Mouse (Mus musculus) frontal cortex, postnatal 10 days (tissue): ENCODE measurements around the gene Smad1.
"Not testable (repeated sequence)": the region's sequence is repeated elsewhere in the genome, so short reads cannot be mapped to it uniquely, and the experiment has no call there.

Source experiments
- DNase-seq, 2 experiments: peaks; one replicate each; pipeline ENCODE4 v3.0.0; 2022; ENCODE audit warnings: low spot score in 2 of 2, mixed read lengths in 1 of 2

The Smad1 gene

DNA sequence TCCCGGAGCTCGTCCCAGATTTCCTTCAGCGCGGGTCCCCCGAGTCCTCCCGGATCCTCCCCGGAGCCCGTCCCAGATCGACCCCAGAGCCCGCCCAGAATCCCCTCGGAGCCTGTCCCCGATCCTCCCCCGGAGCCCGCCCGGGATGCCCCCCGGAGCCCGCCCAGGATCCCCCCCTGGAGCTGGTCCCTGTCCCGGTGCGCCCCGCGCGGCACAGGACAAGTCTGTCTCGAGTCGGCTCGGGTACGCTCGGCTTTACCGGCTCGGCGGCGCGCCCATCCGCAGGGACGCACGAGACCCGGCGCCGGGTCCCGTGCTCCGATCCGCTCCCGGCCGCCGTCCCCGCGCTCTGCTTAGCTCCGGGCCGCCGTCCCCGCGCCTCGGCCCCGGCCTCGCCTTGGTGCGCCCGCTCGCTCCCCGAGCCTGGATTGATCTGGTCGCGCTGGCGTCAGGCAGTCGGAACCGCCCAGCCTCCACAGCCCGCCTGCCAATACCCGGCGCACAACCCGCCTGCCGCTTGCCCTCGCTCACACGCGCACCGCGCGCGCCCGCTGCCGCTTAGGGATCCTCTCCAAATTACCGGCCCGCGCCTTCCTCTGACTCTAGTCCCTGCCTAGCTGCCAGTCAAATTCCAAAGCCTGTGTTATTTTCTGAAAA lies at the start of gene Smad1:
TSS of gene Smad1 (minus strand) at position 525 of the 657 bp plus-strand sequence.
- peak; percentile 86 to 95 for DNase-seq

DNA sequence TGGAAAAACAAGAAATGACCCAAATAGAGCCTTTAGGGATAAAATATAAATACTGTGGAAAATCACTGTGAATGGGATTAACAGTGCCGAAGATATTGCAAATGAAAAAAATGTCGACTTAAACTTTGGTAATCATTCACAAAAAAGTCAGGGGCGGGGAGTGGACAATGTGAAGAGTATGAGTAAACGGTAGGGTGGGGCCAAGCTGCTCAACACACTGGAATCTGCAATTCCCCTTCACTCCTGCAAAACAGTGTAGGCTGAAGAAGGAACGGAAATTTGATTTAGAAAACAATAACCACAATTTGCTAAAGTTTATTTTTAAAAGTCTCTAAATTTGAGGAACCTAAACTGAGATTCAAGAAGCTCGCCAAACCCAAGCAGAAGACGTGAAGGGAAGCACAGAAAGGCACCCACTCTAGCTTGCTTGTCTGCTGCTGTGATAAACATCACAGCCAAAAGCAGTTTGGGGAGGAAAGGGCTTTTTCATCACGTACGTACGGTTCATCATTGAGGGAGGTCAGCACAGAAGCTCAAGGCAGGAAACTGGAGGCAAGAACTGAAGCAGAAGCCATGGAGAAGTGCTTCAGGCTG lies 48.0 kb upstream of the Smad1 start:
- DNase-seq: no peak

DNA sequence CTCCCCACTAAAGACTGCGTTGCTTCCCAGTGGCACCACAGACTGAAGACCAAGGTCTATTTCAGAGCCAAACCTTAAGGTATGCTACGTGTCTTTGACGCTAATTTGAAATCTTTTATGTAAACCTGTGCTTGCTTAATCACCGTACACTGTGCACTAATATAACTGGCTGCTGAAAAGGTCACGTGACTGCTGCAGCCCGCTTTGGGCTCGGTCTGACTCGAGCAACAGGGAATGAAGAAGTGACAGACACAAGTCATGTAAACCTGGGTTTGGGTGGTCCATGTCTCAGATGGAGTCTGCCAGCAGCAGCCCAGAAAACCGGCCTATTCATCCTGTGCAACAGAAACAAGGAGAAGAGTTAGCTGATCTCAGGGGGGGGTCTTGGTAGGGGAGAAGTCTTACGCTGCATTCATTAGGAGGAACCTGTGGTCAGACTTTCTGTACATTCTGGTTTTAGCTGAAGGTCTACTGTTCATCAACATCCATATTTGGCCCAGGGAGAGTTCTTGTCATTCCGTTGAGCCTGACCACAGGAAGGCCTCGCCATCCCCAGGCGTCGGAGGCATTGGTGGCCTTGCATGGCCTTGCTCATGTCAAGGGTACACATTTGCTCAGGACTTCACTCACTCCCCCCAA lies 44.3 kb upstream of the Smad1 start:
- no peak for DNase-seq

DNA sequence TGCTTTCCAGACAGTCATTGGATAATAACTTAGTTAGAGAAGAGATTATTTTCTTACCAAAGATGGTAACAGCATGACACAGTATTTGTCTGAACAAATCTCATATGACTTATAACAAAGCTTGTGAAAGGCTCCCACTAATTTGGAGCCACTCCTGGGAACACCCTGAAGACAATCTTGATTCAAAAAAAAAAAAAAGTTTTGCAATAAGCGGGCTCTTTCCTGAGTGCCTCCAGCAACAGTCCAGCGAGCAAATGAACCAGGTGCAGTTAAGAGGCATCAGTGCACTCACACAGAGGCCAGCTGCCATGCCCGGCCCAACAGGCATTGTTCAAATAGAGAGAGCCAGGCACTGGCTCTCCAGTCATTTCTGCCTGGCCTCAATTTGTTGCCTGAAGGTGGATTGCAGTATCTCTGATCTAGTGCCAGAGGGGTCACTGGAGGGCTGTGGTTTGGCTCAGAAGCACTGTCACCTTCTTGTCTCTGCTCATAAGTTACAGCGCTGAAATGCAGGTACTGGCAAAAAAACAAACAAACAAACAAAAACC lies 34.7 kb upstream of the Smad1 start:
- DNase-seq: no peak

DNA sequence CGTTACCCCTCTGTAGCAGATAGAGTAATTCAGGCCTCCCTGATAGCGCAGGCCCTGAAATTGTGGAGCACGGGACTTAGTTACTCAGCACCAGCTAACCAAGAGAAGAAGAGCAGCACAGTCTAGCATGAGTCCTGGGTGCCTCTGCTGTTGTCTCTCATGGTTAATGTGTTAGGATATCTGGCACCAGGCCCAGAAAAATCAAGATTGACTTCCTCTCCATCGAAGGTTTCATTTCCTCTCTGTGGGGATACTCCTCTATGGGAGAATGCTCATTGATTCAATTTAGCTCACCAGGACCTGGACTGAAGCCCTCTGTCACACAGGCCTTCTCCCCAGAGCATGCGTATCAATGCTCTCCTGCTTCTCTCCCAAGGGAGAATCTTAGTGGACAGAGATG lies 15.6 kb upstream of the Smad1 start:
- no peak for DNase-seq

DNA sequence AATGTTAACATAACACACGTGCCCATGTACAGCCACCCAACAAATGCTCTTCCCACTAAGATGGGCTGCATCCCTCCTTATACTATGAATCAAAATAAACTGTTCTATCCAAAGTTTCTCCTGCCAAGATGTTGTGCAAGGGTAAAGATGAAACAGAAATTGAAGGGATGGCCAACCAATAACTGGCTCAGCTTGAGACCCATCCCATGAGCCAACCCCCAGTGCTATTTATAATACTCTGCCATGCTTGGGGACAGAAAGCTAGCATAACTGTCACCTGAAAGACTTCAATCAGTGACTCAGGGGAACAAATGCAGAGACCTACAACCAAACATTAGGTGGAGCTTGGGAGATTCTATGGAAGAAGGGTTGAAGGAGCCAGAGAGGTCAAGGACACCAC lies 11.2 kb upstream of the Smad1 start:
- no peak for DNase-seq

DNA sequence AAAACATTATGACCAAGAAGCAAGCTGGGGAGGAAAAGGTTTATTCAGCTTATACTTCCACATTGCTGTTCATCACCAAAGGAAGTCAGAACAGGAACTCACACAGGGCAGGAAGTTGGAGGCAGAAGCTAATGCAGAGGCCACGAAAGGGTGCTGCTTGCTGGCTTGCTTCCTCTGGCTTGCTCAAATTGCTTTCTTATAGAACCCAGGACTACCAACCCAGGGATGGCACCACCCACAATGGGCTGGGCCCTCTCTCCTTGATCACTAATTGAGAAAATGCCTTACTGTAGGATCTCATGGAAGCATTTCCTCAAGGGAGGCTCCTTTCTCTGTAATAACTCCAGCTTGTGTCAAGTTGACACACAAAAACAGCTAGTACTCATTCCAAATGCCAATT lies 8.0 kb upstream of the Smad1 start:
- not testable (repeated sequence) for DNase-seq

DNA sequence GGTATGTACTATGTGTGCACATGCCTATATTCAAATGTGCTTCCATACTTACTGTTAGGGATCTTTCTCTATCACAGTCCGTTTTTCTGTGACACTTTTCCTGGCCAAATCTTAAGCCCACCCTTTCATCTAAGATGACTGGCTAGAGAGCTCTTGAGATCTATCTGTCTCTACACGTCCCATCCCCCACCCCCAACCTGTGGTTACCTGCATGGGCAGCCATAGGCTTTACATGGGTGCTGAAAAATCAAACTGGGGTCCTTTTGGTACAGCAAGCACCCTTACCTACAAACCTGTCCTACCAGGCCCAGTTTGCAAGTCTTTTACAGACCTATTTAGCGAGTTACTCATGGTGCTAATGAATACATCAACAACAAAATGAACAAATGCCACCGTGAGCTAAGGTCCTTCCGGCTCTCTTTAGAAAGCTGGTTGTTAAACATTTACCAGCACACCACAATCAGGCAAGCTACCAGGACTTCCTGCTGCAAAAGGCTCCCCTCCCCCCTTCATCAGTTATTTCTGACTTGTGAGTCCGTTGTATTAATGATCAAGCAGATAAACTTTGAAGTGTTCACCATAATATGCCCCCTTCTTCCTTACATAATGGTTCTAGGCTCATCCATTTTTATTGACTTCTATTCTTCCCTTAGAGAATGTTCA lies 5.7 kb upstream of the Smad1 start:
- no peak for DNase-seq

DNA sequence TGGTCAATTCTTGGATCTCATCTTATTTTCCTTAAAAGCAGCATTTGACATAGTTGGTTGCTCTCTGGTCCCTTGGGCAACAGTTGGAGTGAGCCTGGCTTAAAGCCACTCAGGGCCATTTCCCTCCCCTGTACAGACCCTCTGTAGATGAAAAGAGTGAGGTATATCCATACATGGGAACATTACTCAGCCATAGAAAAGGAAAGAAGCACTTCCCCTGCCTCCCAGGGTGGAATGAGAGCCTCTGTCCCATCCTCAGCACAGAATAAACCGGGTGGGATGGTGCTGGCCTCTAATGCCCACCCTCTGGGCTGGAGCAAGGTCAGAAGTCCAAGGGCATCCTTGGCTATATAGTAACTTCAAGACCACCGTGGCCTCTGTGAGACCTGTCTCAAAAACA lies 1.4 kb upstream of the Smad1 start:
- no peak for DNase-seq

DNA sequence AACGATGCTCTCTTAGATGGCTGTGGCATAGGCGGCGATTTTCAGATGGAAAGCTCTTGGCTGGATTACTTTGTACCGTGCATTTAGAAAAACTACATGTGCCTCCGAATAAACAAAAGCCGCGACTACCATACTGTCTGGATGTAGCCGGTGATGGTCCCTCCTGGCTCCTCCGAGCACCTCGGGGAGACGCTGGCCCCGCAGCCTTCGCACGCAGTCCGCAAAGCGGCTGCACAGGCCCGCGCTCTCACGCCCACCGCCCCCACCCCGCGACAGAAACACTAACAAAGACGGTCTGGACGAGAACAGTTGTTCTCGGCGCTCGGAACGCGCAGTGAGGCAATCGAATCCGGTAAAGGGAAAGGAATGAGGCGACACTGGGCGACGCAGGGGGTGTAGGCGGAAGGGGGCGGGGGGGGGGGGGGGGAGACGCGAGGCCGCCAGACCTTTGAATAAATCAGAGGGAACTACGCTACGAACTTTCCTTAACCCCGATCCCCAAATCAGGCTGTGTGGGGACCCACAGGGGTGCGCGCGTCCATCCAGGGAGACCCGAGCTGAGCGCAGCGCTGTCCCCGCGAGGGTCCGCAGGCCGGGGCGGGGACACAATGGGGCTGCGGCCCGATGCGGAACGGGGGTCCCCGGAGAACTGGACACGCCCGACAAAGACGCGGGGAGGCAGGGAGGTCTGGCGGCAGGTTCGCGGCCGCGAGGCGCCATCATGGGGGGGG lies 902 bp downstream of the Smad1 start:
- peak in 1 of 2 experiments; percentile 30 for DNase-seq

DNA sequence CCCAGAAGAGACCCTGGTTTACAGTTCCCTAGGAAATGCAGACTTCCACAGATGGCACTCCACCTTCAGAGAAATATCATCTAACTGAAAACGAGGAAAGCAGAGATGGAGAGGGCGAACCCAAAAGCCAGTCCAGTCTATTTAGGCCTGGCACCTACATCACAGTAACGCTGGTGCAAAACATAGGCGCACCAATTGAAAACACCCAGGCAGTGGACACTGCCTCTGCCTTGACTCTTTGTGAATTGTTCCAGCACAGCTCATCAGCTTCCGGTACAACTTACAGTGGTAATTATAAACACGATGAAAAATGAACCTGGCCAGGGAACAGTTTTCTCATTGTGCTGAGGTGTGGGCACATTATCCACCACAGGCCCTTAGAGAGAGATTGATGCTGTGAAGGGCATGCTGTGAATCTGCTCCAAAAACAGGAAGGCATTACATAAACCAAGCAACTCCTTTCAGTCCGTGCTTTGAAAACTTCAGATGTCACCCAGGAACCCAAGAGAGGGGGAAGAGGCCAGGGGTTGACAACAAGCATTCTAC lies 1.5 kb downstream of the Smad1 start:
- DNase-seq: no peak

DNA sequence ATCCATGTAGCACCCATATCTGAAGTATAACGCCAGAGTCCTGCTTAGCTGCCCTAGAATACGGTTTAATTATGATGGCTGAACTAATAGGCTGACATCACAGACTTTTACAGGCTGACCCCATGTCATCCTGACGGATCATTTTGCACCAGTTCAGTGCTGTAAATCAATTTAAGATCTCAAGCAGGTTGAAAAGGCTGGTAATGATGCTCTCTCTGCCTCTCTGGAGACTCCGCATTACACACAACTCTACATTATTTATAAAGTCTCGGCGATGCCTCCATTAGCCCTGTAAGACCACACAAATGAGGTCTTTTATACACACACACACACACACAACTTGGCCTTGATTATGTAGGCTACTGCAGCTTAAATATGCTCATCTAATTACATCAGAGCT lies 2.4 kb downstream of the Smad1 start:
- DNase-seq: no peak

DNA sequence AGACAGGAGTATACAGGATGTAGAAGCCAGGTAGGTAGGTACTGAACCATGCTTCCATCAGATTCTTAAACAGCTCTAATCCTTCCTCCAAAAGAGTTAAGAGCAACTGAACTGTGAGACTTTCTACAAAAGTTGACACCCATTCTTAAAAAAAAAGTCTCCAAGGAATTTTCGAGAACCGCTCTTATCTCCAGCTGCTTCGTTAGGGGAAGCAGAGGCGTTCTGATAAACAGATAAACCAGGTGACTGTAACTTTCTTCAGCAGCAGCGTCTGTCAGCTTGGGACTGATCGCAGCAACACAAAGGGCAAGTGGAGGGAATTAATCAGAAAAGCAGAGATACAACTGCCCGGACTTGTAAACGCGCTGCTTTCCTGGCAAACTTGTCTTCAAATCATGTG lies 5.3 kb downstream of the Smad1 start:
- DNase-seq: no peak

DNA sequence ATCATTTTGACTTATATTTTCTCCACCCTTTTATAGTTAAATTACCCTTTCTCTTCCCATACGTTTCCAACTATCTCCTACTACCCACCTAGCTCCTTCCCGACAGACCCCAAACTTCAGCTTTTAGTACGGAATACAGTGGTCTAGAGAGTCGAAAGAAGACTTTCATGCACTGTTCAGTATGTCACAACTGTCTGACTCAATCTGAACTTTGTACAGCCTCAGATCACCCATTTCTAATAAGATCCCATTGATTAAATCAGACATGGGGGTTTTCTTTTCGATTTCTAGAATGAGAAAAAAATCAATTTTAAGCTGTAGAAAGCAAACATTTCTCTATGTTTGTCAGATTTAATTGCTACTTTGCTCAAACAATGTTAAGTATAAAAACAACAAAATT lies 6.1 kb downstream of the Smad1 start:
- no peak for DNase-seq

DNA sequence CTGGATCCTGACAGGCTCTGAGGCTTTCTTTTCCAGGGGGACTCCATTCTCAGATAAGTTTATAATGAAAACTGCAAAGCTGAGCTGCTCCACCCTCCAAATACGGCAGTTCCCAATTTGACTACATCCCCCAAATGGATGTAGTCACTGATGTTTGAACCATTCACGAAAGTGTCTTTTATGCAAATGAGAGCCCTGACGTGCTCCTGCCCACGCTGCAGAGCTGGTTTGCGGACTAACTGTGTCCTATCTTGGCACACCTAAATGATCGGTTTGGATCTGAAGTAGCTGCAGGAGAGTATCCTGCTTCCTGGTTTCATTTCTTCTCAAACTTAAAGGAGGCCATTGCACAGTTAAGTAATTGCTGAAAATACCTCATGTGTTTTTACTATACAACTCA lies 6.7 kb downstream of the Smad1 start:
- no peak for DNase-seq

DNA sequence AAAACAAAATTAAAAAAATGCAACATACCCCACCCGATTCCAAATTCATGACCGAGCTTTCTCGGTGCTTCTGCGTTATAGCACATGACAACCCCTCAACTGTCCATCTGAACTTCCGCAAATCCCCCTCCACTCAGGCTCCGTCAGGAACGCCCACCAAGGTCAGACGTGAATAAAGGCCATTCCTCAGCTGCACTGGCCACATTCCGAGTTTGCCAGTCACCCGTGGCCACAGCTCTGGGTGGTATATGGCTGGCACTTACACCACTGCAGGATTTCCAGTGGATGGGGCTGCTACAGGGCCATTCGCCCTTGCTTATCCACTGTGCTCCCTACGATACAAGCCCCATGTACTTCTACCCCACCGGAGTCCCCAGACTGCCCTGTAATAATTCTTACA lies 7.9 kb downstream of the Smad1 start:
- no peak for DNase-seq

DNA sequence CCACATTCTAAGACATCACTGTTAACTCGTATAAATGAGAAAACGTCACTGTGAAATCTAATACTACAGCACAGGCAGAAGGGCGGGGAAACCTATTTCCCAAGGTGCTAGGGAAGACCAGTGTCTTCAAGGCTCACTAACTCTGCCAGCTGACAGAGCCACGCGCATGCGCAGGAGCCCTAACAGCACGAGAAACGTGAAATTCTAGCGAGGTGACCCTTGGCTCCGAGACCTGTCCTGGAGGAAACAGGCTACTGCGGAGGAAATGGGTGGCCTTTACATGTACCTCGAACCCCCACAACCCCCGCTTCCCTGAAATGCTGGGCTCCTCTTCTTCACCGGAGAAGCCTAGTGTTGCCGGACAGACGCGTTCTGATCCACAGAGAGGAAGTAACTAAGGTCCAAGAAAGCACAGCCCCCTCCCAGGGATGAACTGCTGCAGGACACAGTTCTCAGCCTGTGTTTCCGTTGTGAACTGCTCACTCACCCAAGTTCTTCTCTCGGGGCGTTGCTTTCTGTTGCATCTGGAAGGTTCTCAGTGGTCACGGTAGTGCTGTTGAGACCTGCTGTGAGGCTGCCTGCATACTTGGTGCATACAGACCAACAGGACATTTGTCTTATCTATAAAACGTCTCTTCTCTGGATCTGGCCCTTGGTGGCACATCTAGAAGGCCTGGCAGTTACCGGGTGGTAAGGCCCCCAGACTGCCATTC lies 10.1 kb downstream of the Smad1 start:
- DNase-seq: no peak

DNA sequence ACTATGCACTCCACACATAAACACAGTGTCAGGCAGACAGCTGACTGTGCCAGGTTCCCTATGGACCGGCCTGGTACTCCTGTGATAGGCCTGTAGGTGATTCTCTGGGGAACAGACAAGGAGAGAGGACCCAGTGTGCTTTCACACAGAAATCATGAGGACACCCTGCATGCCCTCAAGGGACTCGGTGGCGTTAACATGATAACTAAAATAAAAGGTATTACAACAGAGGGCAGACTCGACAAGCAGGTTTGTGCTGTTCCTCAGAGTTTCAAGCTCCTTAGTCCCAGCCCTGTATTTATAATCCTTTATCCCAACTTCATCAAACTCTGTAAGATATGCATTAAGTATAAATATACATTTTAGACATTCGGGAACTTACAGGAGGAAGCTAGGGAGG lies 12.5 kb downstream of the Smad1 start:
- DNase-seq: no peak

DNA sequence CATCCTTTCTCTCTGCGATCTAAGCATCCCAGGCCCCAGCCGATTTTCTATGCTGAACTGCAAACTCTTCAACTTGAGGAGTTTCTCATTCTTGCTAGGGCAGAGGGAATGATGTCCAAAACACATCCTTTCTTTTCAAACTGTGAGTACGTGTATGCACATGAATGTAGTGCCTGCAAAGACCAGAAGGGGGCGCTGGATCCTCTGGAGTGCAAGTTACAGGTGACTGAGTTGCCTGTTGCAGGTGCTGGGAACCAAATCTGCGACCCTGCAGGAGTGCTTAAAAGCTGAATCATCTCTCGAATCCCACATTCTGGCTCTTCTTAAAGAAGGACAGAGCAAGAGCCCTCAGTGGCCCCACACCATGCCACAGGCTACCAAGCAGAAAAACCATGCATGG lies 13.0 kb downstream of the Smad1 start:
- DNase-seq: no peak

DNA sequence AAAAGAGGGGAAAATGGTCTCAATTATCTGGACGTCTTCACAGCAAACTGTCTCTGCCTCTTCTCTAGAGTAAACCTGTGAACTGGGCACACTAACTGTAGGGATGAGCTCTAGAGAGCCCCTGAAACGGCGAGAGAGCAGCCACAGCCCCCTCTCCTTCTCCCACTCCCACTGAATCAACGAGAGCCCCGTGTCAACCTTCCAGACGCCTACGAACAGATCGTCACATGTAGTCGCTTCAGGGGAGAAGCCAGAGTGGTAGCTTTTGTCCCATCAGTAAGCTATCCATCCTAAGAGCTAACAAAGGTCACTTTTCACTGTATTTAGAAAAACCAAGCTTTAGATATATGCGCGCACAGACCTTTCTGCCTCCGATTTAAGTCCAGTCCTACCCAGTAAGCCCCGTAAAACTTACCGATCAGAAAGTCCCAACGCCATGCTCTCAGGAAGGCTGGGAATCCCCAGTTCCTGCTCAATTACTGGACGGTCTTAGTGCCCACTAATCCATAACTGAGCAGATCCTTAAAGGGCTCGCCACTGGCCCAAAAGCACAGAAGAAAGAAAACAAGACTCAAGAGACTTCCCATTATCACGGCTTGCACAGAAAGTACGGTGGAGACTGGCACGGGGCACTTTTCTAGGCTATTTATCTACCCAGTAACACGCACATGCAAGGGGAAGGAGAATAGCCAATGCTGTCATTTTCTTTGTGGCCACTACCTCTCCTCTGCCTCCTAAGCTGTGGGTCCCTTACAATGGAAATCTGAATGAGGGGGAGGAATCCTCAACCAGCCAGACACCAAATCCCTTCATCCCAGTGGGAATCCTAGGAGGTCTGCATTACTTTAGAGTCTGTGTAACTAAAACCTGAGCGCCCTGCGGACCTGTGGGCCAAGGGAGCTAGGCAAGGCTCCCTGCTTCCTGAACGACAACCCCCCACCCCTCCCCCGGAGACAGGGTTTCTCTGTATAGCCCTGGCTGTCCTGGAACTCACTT lies 14.7 kb downstream of the Smad1 start:
- no peak for DNase-seq
